Mouse (Mus musculus): ENCODE data around the gene Gm45783.
"Not testable (repeated sequence)": the region's sequence is repeated elsewhere in the genome, so short reads cannot be mapped to it uniquely, and the experiment has no call there.

DNA sequence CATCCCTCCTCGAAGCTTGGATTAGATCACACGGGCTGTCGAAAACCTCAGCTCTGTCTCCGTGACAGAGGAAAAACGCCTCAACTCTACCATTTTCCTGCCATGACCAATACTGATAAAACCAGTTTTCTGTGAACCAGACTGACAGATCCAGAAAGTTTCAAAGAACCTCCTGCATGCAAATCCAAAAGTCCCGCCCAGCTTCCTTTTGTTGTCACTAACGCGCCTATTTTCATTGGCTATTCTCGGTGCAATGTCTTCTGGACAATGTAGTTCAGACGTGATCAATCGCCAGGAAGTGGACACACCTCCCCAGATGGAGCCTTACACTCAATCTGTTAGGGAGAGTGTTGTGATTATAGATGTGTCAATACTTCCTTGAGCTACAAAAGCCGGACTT, at the start of gene Gm45783:
- not testable (repeated sequence) for TF ChIP-seq GATA1 (IDR thresholded peaks at IDR 0.05; ENCODE audit: borderline replicate concordance, low read length); FLI1 (IDR thresholded peaks at IDR 0.05; ENCODE audit: low read length)
